Mouse (Mus musculus) limb, embryonic 11.5 days (tissue): Measurements from ENCODE around the gene Deaf1. TPM values are rescaled to one million over a fixed set of nuclear protein-coding genes. Genes with fewer than 3 reads are reported as not detected.

ENCODE experiments used
- ATAC-seq: fragments of 200-750 bp; cut with Nextera tagmentation; 2 replicates; pipeline ENCODE4 v1.8.0; 2017; ENCODE audit warnings: low read depth; ENCODE audit not compliant: insufficient number of reproducible peaks, low FRiP score, low TSS enrichment
- DNase-seq: peaks from one replicate; pipeline ENCODE4 v3.0.0-alpha.2; 2015; ENCODE audit warnings: low spot score
- H3K27ac ChIP-seq: fragments of 300-500 bp; sonication (generic); replicated peaks from 2 replicates; pipeline ENCODE4 v1.5.1; 2014; ENCODE audit warnings: low read depth, mild to moderate bottlenecking, low read length
- H3K27me3 ChIP-seq: fragments of 300-500 bp; sonication (generic); 2 replicates; pipeline ENCODE4 v1.6.1; 2014; ENCODE audit warnings: mild to moderate bottlenecking, low read length, mixed read lengths; ENCODE audit not compliant: control insufficient read depth, insufficient read depth
- H3K36me3 ChIP-seq: fragments of 300-500 bp; sonication (generic); 2 replicates; pipeline ENCODE4 v1.6.1; 2014; ENCODE audit warnings: mild to moderate bottlenecking, low read length, moderate library complexity, mixed read lengths; ENCODE audit not compliant: control insufficient read depth, insufficient read depth
- H3K4me1 ChIP-seq: fragments of 300-500 bp; sonication (generic); 2 replicates; pipeline ENCODE4 v1.6.1; 2014; ENCODE audit warnings: low read length, mixed read lengths; ENCODE audit not compliant: control insufficient read depth, insufficient read depth
- H3K4me2 ChIP-seq: fragments of 300-500 bp; sonication (generic); 2 replicates; pipeline ENCODE4 v1.6.1; 2014; ENCODE audit warnings: low read depth, mild to moderate bottlenecking, moderate library complexity; ENCODE audit not compliant: severe bottlenecking
- H3K4me3 ChIP-seq: fragments of 300-500 bp; sonication (generic); 2 replicates; pipeline ENCODE4 v1.5.1; 2014; ENCODE audit warnings: low read depth, low read length
- H3K9ac ChIP-seq: fragments of 300-500 bp; sonication (generic); 2 replicates; pipeline ENCODE4 v1.6.1; 2014; ENCODE audit warnings: mild to moderate bottlenecking, low read length
- H3K9me3 ChIP-seq: fragments of 300-500 bp; sonication (generic); 2 replicates; pipeline ENCODE4 v1.6.1; 2016; ENCODE audit warnings: low read length; ENCODE audit not compliant: control insufficient read depth
- WGBS: fragments of 180-500 bp; shearing (Covaris S2); extraction: QIAGEN DNeasy Blood & Tissue Kit; methylation state at CpG from one replicate; pipeline ENCODE4 v1.1.7; 2014; 5-methylcytosine and 5-hydroxymethylcytosine counted together
- polyA plus RNA-seq: library from polyadenylated mRNA; unstranded; fragments of >200 nt; fragmentation: Nextera tagmentation; extraction: Ambion mirVana; gene quantifications from 2 replicates; pipeline ENCODE4 v1.2.1, GENCODE M21; 2014

Deaf1 gene
- polyA plus RNA-seq, 1 experiment from 2014 or later: 59.3 TPM

DNA sequence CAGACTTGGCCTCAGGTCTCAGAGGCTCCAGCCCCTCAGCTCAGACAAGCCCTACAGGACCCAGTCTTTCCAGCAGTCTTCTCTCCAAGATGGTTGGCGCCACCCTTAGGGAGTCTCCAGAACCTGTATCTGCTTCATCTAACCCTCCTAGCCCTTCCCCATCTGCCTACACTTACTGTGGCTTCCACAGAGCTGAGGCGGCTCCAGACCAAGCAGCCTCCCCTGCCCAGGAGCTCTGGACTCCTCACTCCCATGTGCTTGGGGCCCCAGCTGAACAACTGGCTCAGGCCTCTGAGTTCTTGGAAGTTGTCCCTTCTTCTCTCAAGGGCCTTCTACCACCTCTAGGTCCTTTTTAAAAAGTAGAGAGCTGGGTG is 36.2 kb upstream of the Deaf1 start:
- ATAC-seq (no peak), DNase-seq (no peak)
- no peak overlapping the region for H3K4me2 ChIP-seq
- no peaks in the 10 kb centered on the region for H3K9me3 ChIP-seq
- H3K4me3 ChIP-seq: no peak overlapping the region
- no peak overlapping the region for H3K9ac ChIP-seq
- H3K4me1 ChIP-seq: no peaks in the 10 kb centered on the region
- H3K36me3 ChIP-seq: no peaks in the 10 kb centered on the region
- H3K27ac ChIP-seq: no peak overlapping the region
- 52% methylated on average over 2 of the region's 2 CpGs for WGBS
- peaks cover 11% of the 10 kb centered on the region; the same call in 1 of the 2 replicates for H3K27me3 ChIP-seq

DNA sequence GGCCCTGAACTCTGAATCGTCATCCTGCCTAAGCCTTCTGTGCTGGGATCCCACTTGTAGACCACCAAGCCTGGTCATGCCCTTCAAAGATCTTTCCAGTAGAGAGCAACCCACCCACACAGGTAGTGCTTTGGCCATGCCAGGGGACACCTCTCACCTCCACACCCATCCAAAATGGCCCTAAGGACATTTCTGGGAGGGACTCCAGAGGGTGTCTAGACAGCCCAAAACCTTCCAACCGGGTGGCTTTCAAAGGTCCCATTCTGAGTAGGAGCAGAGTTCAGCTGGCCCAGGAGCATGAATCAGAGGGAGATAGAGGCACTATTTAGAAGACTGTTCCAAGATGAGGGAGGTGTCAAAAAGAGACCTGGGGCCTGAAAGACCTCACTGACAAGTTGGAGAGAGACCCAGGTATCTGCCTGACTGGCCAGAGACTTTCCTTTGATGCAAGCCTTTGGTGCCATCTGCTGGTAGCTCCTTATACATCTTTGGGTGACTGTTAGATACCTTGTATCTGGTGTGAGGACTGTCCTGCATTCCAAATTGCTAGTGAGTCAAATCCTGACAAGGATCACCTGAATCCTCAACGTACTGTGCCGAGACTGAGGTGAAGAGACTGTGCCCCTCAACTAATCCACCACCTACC is 35.7 kb upstream of the Deaf1 start:
- DNase-seq (peak; percentile 74), ATAC-seq (no peak)
- no peaks in the 10 kb centered on the region for H3K9me3 ChIP-seq
- H3K27ac ChIP-seq: no peak overlapping the region
- no peaks in the 10 kb centered on the region for H3K4me1 ChIP-seq
- WGBS: 63% methylated on average over 4 of the region's 4 CpGs
- no peak overlapping the region for H3K4me3 ChIP-seq
- peaks cover 11% of the 10 kb centered on the region; the same call in 1 of the 2 replicates for H3K27me3 ChIP-seq
- no peaks in the 10 kb centered on the region for H3K36me3 ChIP-seq
- H3K4me2 ChIP-seq: no peak overlapping the region
- no peak overlapping the region for H3K9ac ChIP-seq

DNA sequence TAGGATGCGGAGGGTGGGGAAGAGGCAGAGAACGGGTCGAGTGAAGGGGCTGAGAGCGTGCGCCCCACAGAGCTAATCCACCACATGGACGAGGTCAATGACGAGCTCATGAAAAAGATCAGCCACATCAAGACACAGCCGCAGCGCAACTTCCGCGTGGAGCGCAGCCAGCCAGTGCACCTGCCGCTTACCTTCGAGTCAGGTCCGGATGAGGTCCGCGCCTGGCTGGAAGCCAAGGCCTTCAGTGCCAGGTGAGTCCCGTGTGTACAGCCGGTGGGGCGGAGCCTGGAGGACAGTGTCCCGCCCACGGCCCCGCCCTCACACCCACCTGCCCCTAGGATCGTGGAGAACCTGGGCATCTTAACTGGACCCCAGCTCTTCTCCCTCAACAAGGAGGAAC is 34.0 kb upstream of the Deaf1 start:
- Histone ChIP-seq H3K4me2 (0 out of 2 replicates have a peak overlapping the region, but pooled peaks have one; percentile 7), H3K4me3 (no peak overlapping the region), H3K9ac (no peak overlapping the region), H3K4me1 (no peaks in the 10 kb centered on the region), H3K36me3 (no peaks in the 10 kb centered on the region), H3K27ac (no peak overlapping the region), H3K27me3 (peaks cover 11% of the 10 kb centered on the region; the same call in 1 of the 2 replicates), H3K9me3 (no peaks in the 10 kb centered on the region)
- WGBS: 15% methylated on average over 24 of the region's 24 CpGs
- ATAC-seq: no peak
- no peak for DNase-seq

DNA sequence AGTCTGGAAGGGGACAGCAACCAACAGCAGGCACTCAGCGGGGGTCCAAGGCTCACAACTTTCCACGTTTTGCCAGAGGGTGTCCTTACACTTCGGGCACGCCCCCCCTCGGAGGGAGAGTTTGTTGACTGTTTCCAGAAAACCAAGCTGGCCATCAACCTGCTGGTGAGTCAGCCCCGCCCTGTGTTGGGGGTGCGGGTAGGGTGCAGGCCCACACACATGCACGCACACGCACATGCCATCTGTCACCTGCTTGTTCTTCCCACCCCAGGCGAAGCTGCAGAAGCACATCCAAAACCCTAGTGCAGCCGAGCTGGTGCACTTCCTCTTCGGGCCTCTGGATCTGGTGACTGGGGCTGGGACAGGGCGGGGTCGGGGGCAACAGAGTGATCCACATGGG is 29.5 kb upstream of the Deaf1 start:
- no peaks in the 10 kb centered on the region for H3K4me1 ChIP-seq
- no peaks in the 10 kb centered on the region for H3K36me3 ChIP-seq
- ATAC-seq: no peak
- H3K27ac ChIP-seq: no peak overlapping the region
- H3K4me3 ChIP-seq: no peak overlapping the region
- DNase-seq: no peak
- no peak overlapping the region for H3K9ac ChIP-seq
- no peak overlapping the region for H3K4me2 ChIP-seq
- H3K27me3 ChIP-seq: peaks cover 9% of the 10 kb centered on the region; the same call in 1 of the 2 replicates
- H3K9me3 ChIP-seq: no peaks in the 10 kb centered on the region
- 77% methylated on average over 14 of the region's 14 CpGs for WGBS

DNA sequence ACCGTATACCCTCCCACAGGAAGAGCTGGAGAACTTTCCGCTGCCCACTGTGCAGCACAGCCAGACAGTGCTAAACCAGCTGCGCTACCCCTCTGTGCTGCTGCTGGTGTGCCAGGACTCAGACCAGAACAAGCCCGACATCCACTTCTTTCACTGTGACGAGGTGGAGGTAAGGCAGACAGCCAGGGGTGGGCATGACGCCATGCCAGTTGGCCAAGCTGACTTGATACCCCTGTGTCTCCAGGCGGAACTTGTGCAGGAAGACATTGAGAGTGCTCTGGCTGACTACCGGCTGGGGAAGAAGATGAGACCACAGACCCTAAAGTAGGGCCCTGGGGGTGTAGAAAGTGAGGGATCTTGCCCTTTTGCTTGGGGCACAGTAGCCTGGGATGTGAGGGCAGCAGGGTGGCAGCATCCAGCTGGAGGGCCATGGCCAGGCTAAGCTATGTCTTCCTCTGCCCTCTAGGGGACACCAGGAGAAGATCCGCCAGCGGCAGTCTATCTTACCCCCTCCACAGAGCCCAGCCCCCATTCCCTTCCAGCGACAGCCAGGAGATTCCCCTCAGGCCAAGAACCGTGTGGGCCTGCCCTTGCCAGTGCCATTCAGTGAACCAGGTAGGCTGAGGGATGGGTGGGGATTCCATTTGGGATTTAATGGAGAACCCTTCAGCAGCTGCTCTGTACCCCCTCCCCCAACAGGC is 28.3 kb upstream of the Deaf1 start:
- Histone ChIP-seq H3K9me3 (no peaks in the 10 kb centered on the region), H3K27ac (no peak overlapping the region), H3K27me3 (0 out of 2 replicates have a peak, but pooled peaks cover 1% of the 10 kb centered on the region), H3K4me1 (no peaks in the 10 kb centered on the region), H3K36me3 (no peaks in the 10 kb centered on the region), H3K4me2 (no peak overlapping the region), H3K9ac (no peak overlapping the region), H3K4me3 (no peak overlapping the region)
- no peak for DNase-seq
- 54% methylated on average over 12 of the region's 12 CpGs for WGBS
- no peak for ATAC-seq

DNA sequence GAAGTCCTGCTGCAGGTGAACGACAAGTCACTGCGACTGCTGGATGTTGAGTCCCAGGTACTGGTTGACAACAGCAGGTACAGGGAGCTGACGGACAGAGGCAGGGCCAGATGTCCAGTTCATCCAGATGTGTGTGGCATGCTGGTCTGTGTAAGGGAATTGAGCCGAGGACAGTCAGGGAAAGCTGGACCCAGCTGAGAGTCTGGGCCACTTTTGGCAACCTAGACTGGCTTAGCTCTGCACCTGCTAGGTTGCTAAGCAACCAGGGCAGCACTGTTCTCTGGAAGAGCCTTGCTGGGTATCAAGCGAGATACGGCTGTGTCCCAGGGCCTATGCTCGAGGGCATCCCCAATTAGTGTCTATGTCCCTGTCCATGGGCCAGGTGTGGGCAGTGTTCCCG is 27.6 kb upstream of the Deaf1 start:
- no peak overlapping the region for H3K27ac ChIP-seq
- DNase-seq: no peak
- H3K36me3 ChIP-seq: no peaks in the 10 kb centered on the region
- no peaks in the 10 kb centered on the region for H3K27me3 ChIP-seq
- H3K9ac ChIP-seq: no peak overlapping the region
- ATAC-seq: no peak
- H3K4me2 ChIP-seq: no peak overlapping the region
- no peaks in the 10 kb centered on the region for H3K4me1 ChIP-seq
- 78% methylated on average over 8 of the region's 8 CpGs for WGBS
- no peaks in the 10 kb centered on the region for H3K9me3 ChIP-seq
- no peak overlapping the region for H3K4me3 ChIP-seq

DNA sequence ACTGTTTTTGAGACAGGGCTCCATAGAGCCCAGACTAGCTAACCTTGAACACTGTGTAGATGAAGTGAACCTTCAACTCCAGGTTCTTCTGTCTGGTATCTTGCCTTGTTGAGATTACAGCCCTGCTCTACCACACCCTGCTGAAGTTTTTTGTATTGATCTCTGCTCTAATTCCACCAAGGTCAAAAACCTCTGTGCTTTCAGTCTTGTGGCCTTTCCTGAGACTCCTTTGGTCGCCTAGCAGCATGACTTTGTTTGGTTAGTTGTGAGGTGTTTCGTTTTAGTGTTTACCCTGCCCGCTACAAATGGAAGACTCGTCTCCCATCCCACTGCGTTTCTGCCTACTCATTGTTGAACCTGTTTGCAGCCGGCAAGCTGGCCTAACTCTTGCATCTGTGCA is 23.6 kb upstream of the Deaf1 start:
- Histone ChIP-seq H3K27ac (no peak overlapping the region), H3K4me3 (no peak overlapping the region), H3K27me3 (no peaks in the 10 kb centered on the region), H3K4me2 (no peak overlapping the region), H3K9ac (no peak overlapping the region), H3K4me1 (no peaks in the 10 kb centered on the region), H3K9me3 (no peaks in the 10 kb centered on the region), H3K36me3 (no peaks in the 10 kb centered on the region)
- no peak for ATAC-seq
- no peak for DNase-seq
- 83% methylated on average over 6 of the region's 6 CpGs for WGBS

DNA sequence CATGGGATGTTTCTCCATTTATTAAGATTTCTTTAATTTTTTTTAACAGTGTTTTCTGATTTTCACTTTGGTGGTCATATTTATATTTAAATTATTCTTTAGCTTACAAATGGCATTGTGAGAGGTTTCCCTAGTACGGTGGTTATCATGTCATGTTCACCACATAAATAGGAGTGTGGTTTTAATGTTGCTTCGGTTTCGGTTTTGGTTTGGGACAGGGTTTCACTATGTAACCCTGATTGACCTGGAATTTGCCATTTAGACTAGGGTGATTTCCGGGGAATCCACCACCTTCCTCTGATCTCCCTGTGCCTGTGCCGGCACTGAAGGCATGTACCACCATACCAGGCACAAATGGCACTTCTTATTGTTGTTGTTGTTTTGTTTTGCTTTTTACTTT is 17.3 kb upstream of the Deaf1 start:
- Histone ChIP-seq H3K9ac (no peak overlapping the region), H3K4me1 (no peaks in the 10 kb centered on the region), H3K4me3 (no peak overlapping the region), H3K27ac (no peak overlapping the region), H3K27me3 (0 out of 2 replicates have a peak, but pooled peaks cover 2% of the 10 kb centered on the region), H3K36me3 (no peaks in the 10 kb centered on the region), H3K9me3 (no peaks in the 10 kb centered on the region), H3K4me2 (no peak overlapping the region)
- 92% methylated on average over 5 of the region's 5 CpGs for WGBS
- DNase-seq: no peak
- no peak for ATAC-seq
